Mouse (Mus musculus): ENCODE measurements around the gene Slc30a6.

DNA sequence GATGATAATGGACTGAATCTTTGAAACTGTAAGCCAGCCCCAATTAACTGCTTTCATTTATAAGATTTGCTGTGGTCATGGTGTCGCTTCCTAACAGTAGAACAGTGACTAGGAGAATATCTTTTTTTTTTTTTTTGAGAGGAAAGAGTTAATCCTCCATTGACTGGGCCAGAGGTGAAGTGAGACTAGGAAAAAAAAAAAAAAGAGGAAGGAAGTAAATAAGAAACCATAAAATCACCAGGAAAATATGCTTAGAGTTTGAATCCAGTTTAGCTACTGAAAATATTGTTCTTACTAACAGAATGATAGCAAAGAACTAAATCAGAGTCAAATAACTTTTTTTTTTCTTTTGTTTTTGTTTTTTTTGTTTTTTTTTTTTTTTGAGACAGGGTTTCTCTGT lies 59.3 kb downstream of the Slc30a6 start:
- TF ChIP-seq POLR2A (IDR thresholded peaks at IDR 0.05; ENCODE audit: borderline replicate concordance, control insufficient read depth, low read depth, low read length), result no peak
- no peak for TF ChIP-seq CTCF (IDR thresholded peaks at IDR 0.05; ENCODE audit: control insufficient read depth, insufficient read depth, low read length)
